Comparison of ENCODE assay signal across 7 mouse cellular contexts in genomic region chr1:173802689-173803281, GRCm38 (mm10). TPM values are rescaled to one million over a fixed set of nuclear protein-coding genes. Genes with fewer than 3 reads are reported as not detected.
A peak's percentile ranks its signal among the peaks of the same experiment; 100 is the strongest.
DNase-seq lines count a peak whose midpoint lies in the region; ATAC-seq and TF ChIP-seq lines count a peak whose summit lies in the region.
"Not testable (repeated sequence)": the region's sequence is repeated elsewhere in the genome, so short reads cannot be mapped to it uniquely, and the experiment has no call there.

No protein-coding gene starts in this region.

- H3K9ac ChIP-seq in liver, embryonic 14.5 days (replicated peaks): not testable (repeated sequence)

- not testable (repeated sequence) for TF ChIP-seq CTCF in liver, embryonic 14.5 days (IDR thresholded peaks at IDR 0.05; ENCODE audit: low read depth)

- not testable (repeated sequence) for H3K4me1 ChIP-seq in liver, embryonic 14.5 days (replicated peaks; ENCODE audit: control insufficient read depth in 2 of 2, insufficient read depth in 2 of 2, low read length in 1 of 2)

- DNase-seq in adrenal gland, adult 2 months: peak; percentile 4
- peak; percentile 68 for DNase-seq in heart, adult 8-10 months (ENCODE audit: low spot score)
- DNase-seq in kidney, adult 11 months: peak; percentile 11
- peak; percentile 47 to 75 for DNase-seq in layer of hippocampus, adult 18-20 months (ENCODE audit: low spot score in 2 of 2)
- not testable (repeated sequence) for DNase-seq in liver, embryonic 14.5 days (ENCODE audit: low read depth in 3 of 3, low spot score in 3 of 3)

- not testable (repeated sequence) for H3K9me3 ChIP-seq in liver, embryonic 14.5 days (ENCODE audit: control insufficient read depth, low read length)

- WGBS in liver, embryonic 14.5 days (ENCODE audit: insufficient replicate concordance): 34% methylated on average over 2 of the region's 2 CpGs

- H3K4me2 ChIP-seq in liver, embryonic 14.5 days (ENCODE audit: low read depth): not testable (repeated sequence)

- not testable (repeated sequence) for H3K27me3 ChIP-seq in liver, embryonic 14.5 days (ENCODE audit: control insufficient read depth, insufficient read depth, low read length)

- H3K36me3 ChIP-seq in liver, embryonic 14.5 days (replicated peaks; ENCODE audit: control insufficient read depth, insufficient read depth, low read depth): not testable (repeated sequence)

- not testable (repeated sequence) for H3K27ac ChIP-seq in liver, embryonic 14.5 days

- TF ChIP-seq EP300 in liver, embryonic 14.5 days (IDR thresholded peaks at IDR 0.05; ENCODE audit: low read depth): not testable (repeated sequence)

- not testable (repeated sequence) for H3K4me3 ChIP-seq in liver, embryonic 14.5 days (ENCODE audit: insufficient read depth in 1 of 2, low read depth in 2 of 2, low read length in 2 of 2)

- ATAC-seq in erythroid progenitor cell, adult 5-6 weeks (replicated peaks; ENCODE audit: low FRiP score, poor library complexity, severe bottlenecking): 0 out of 2 replicates have a peak, but pooled peaks have one; percentile 52
- ATAC-seq in liver, embryonic 14.5 days (ENCODE audit: insufficient read depth): 0 out of 2 replicates have a peak, but pooled peaks have one; percentile 31
- peak; percentile 53 for ATAC-seq in megakaryocyte-erythroid progenitor cell, adult 5-6 weeks (replicated peaks; ENCODE audit: low FRiP score, low TSS enrichment, poor library complexity, severe bottlenecking)

RNA-seq across cellular contexts. Expression of gene Ifi204, which starts 36.0 kb away (rescaled TPM):
- total RNA-seq in adrenal gland, adult 2 months (2021): 1 to 10 TPM; 5.5 to 5.7 TPM
- 0.50 and 0.63 TPM in 2 replicates for polyA plus RNA-seq in adrenal gland, adult 2 months (2012; rRNA removed)
- 5.4 and 9.7 TPM in 2 replicates for total RNA-seq in erythroid progenitor cell, adult 5-6 weeks (2015; ENCODE audit: low replicate concordance)
- total RNA-seq in erythroid progenitor cell, adult 5-6 weeks (2017; ENCODE audit: low replicate concordance): 10.1 and 13.5 TPM in 2 replicates
- total RNA-seq in heart, adult 8-10 months (2022): 1 to 10 TPM; 1.5 to 2.4 (median 1.9) TPM
- total RNA-seq in layer of hippocampus, adult 18-20 months (2021): under 1 TPM; 0.17 to 0.23 TPM
- polyA plus RNA-seq in liver, embryonic 14.5 days (2012; rRNA removed): 0.95 and 2.3 TPM in 2 replicates
- polyA plus RNA-seq in liver, embryonic 14.5 days (2014; fragmentation: Nextera tagmentation; extraction: Ambion mirVana): 2.9 and 3.3 TPM in 2 replicates
- not detected in 2 replicates for total RNA-seq in megakaryocyte-erythroid progenitor cell, adult 5-6 weeks (2014; fragmentation: Nextera tagmentation)
- 0.75 and 1.7 TPM in 2 replicates for total RNA-seq in megakaryocyte-erythroid progenitor cell, adult 5-6 weeks (2017)
